Comparison of ENCODE assay signal across 8 mouse cellular contexts in the genomic region with DNA sequence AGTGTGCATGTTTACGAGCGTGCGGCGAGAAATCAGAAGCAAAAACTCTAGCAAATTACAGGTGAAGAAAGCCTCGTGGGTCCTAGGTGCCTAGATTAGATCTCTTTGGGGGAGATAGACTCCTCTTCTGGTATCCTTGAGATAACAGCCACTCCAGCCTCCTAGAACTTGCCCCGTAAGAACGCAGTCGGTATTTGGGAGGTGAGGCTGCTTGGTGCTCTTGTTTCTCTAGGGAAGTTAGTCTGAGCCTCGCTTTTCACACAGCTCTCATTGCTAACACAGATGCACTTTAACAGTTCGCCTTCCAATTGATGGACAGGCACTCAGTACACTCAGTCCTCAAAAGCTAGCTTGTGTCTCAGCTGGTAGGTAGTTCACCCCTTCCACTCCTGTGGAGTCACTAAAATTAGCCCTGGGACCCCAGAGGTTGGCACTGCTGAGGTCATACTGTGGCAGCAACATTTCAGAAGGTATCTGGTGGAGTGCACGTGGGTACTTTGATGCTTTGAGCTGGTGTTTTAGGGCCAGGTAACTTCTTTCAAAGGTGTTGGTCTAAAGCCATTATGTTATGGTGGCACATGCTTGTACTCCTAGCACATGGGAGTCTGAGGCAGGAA. TPM values are rescaled to one million over a fixed set of nuclear protein-coding genes. Genes with fewer than 3 reads are reported as not detected.
DNase-seq lines count a peak whose midpoint lies in the region; ATAC-seq lines count a peak whose summit lies in the region.

No protein-coding gene starts in this region.

- no peak for ATAC-seq in kidney, embryonic 16.5 days (ENCODE audit: low FRiP score, low TSS enrichment)
- ATAC-seq in hindbrain, embryonic 12.5 days (ENCODE audit: low FRiP score): no peak
- ATAC-seq in midbrain, embryonic 15.5 days (replicated peaks): no peak
- ATAC-seq in frontal cortex, adult (ENCODE audit: low TSS enrichment): no peak

- no peak for DNase-seq in kidney, postnatal 14 days
- no peak for DNase-seq in embryonic facial prominence, embryonic 10.5 days (ENCODE audit: low spot score)
- no peak for DNase-seq in layer of hippocampus, adult 11-12 months (ENCODE audit: low spot score)
- no peak for DNase-seq in right cerebral cortex, adult 18-20 months

- H3K27ac ChIP-seq in kidney, embryonic 16.5 days (ENCODE audit: low read length): no peak overlapping the region
- peak overlapping the region; percentile 82 for H3K27ac ChIP-seq in embryonic facial prominence, embryonic 10.5 days (replicated peaks)
- no peak overlapping the region for H3K27ac ChIP-seq in hindbrain, embryonic 12.5 days
- no peak overlapping the region for H3K27ac ChIP-seq in midbrain, embryonic 15.5 days

- no peaks in the 10 kb centered on the region for H3K9me3 ChIP-seq in kidney, embryonic 16.5 days (ENCODE audit: low read length)
- H3K9me3 ChIP-seq in embryonic facial prominence, embryonic 10.5 days: no peaks in the 10 kb centered on the region
- H3K9me3 ChIP-seq in hindbrain, embryonic 12.5 days (replicated peaks): no peaks in the 10 kb centered on the region
- no peaks in the 10 kb centered on the region for H3K9me3 ChIP-seq in midbrain, embryonic 15.5 days

- peak overlapping the region; percentile 75 for H3K9ac ChIP-seq in kidney, embryonic 16.5 days (replicated peaks; ENCODE audit: low read length)
- H3K9ac ChIP-seq in hindbrain, embryonic 12.5 days: peak overlapping the region; percentile 82
- H3K9ac ChIP-seq in midbrain, embryonic 15.5 days: peak overlapping the region; percentile 60

- H3K27me3 ChIP-seq in kidney, embryonic 16.5 days (ENCODE audit: insufficient read depth, low read length): no peaks in the 10 kb centered on the region
- H3K27me3 ChIP-seq in embryonic facial prominence, embryonic 10.5 days (replicated peaks; ENCODE audit: low read depth, poor library complexity, severe bottlenecking): peaks cover 4% of the 10 kb centered on the region; the same call in 1 of the 2 replicates
- H3K27me3 ChIP-seq in hindbrain, embryonic 12.5 days: peaks cover 34% of the 10 kb centered on the region
- H3K27me3 ChIP-seq in midbrain, embryonic 15.5 days (replicated peaks): no peaks in the 10 kb centered on the region

- peaks cover 42% of the 10 kb centered on the region for H3K4me1 ChIP-seq in kidney, embryonic 16.5 days (ENCODE audit: insufficient read depth, low read length)
- peaks cover 63% of the 10 kb centered on the region for H3K4me1 ChIP-seq in embryonic facial prominence, embryonic 10.5 days
- H3K4me1 ChIP-seq in hindbrain, embryonic 12.5 days: peaks cover 38% of the 10 kb centered on the region
- peaks cover 34% of the 10 kb centered on the region for H3K4me1 ChIP-seq in midbrain, embryonic 15.5 days

- H3K4me3 ChIP-seq in kidney, embryonic 16.5 days (ENCODE audit: low read length): peak overlapping the region; percentile 71
- H3K4me3 ChIP-seq in embryonic facial prominence, embryonic 10.5 days: peak overlapping the region; percentile 87
- H3K4me3 ChIP-seq in hindbrain, embryonic 12.5 days: peak overlapping the region; percentile 87
- H3K4me3 ChIP-seq in midbrain, embryonic 15.5 days: peak overlapping the region; percentile 84

- 16% methylated on average over 11 of the region's 11 CpGs for WGBS in kidney, embryonic 16.5 days
- 27% methylated on average over 11 of the region's 11 CpGs for WGBS in embryonic facial prominence, embryonic 10.5 days
- WGBS in hindbrain, embryonic 12.5 days: 29% methylated on average over 11 of the region's 11 CpGs
- 21% methylated on average over 11 of the region's 11 CpGs for WGBS in midbrain, embryonic 15.5 days

- H3K4me2 ChIP-seq in kidney, embryonic 16.5 days (replicated peaks; ENCODE audit: low read depth, low read length): peak overlapping the region; percentile 98
- peak overlapping the region; percentile 100 for H3K4me2 ChIP-seq in hindbrain, embryonic 12.5 days (replicated peaks)
- peak overlapping the region; percentile 100 for H3K4me2 ChIP-seq in midbrain, embryonic 15.5 days

- no peaks in the 10 kb centered on the region for H3K36me3 ChIP-seq in kidney, embryonic 16.5 days (ENCODE audit: insufficient read depth, low read length)
- H3K36me3 ChIP-seq in embryonic facial prominence, embryonic 10.5 days (replicated peaks): no peaks in the 10 kb centered on the region
- no peaks in the 10 kb centered on the region for H3K36me3 ChIP-seq in hindbrain, embryonic 12.5 days
- H3K36me3 ChIP-seq in midbrain, embryonic 15.5 days (replicated peaks): no peaks in the 10 kb centered on the region

RNA-seq across cellular contexts. Expression of a gene that starts 1.0 kb away (rescaled TPM):
- polyA plus RNA-seq in kidney, embryonic 16.5 days (2015; fragmentation: Nextera tagmentation; extraction: Ambion mirVana): 12.2 and 13.3 TPM in 2 replicates
- 9.2 and 10.5 TPM in 2 replicates for polyA plus RNA-seq in embryonic facial prominence, embryonic 10.5 days (2016; fragmentation: Nextera tagmentation; extraction: Ambion mirVana)
- polyA plus RNA-seq in hindbrain, embryonic 12.5 days (2016; fragmentation: Nextera tagmentation; extraction: Ambion mirVana): 11.4 and 12.0 TPM in 2 replicates
- 18.2 and 18.8 TPM in 2 replicates for polyA plus RNA-seq in midbrain, embryonic 15.5 days (2015; fragmentation: Nextera tagmentation; extraction: Ambion mirVana)

RNA-seq across cellular contexts. Expression of a gene that starts 16.8 kb away (rescaled TPM):
- polyA plus RNA-seq in kidney, embryonic 16.5 days (2015; fragmentation: Nextera tagmentation; extraction: Ambion mirVana): 28.3 and 30.4 TPM in 2 replicates
- polyA plus RNA-seq in embryonic facial prominence, embryonic 10.5 days (2016; fragmentation: Nextera tagmentation; extraction: Ambion mirVana): 42.6 and 44.4 TPM in 2 replicates
- polyA plus RNA-seq in hindbrain, embryonic 12.5 days (2016; fragmentation: Nextera tagmentation; extraction: Ambion mirVana): 32.8 and 37.7 TPM in 2 replicates
- polyA plus RNA-seq in midbrain, embryonic 15.5 days (2015; fragmentation: Nextera tagmentation; extraction: Ambion mirVana): 32.8 and 34.3 TPM in 2 replicates

RNA-seq across cellular contexts. Expression of a gene that starts 27.4 kb away (rescaled TPM):
- 9.6 and 10.3 TPM in 2 replicates for polyA plus RNA-seq in kidney, embryonic 16.5 days (2015; fragmentation: Nextera tagmentation; extraction: Ambion mirVana)
- 3.5 and 4.3 TPM in 2 replicates for polyA plus RNA-seq in embryonic facial prominence, embryonic 10.5 days (2016; fragmentation: Nextera tagmentation; extraction: Ambion mirVana)
- 0.43 and 1.4 TPM in 2 replicates for polyA plus RNA-seq in hindbrain, embryonic 12.5 days (2016; fragmentation: Nextera tagmentation; extraction: Ambion mirVana)
- polyA plus RNA-seq in midbrain, embryonic 15.5 days (2015; fragmentation: Nextera tagmentation; extraction: Ambion mirVana): 0.14 and 0.30 TPM in 2 replicates

RNA-seq across cellular contexts. Expression of a gene that starts 33.9 kb away (rescaled TPM):
- 0.72 TPM in 1 of 2 replicates, not detected in the other for polyA plus RNA-seq in kidney, embryonic 16.5 days (2015; fragmentation: Nextera tagmentation; extraction: Ambion mirVana)
- not detected in 2 replicates for polyA plus RNA-seq in embryonic facial prominence, embryonic 10.5 days (2016; fragmentation: Nextera tagmentation; extraction: Ambion mirVana)
- polyA plus RNA-seq in hindbrain, embryonic 12.5 days (2016; fragmentation: Nextera tagmentation; extraction: Ambion mirVana): not detected in 2 replicates
- polyA plus RNA-seq in midbrain, embryonic 15.5 days (2015; fragmentation: Nextera tagmentation; extraction: Ambion mirVana): not detected in 2 replicates

RNA-seq across cellular contexts. Expression of a gene that starts 34.4 kb away (rescaled TPM):
- polyA plus RNA-seq in kidney, embryonic 16.5 days (2015; fragmentation: Nextera tagmentation; extraction: Ambion mirVana): 74.3 and 77.5 TPM in 2 replicates
- 91.9 and 95.0 TPM in 2 replicates for polyA plus RNA-seq in embryonic facial prominence, embryonic 10.5 days (2016; fragmentation: Nextera tagmentation; extraction: Ambion mirVana)
- polyA plus RNA-seq in hindbrain, embryonic 12.5 days (2016; fragmentation: Nextera tagmentation; extraction: Ambion mirVana): 55.8 and 66.6 TPM in 2 replicates
- 74.0 and 78.2 TPM in 2 replicates for polyA plus RNA-seq in midbrain, embryonic 15.5 days (2015; fragmentation: Nextera tagmentation; extraction: Ambion mirVana)
